Mouse (Mus musculus): ENCODE measurements at regions not wholly inside any gene's neighbourhood (a gene's known extent, or its start where the extent isn't known, plus 50 kb on each side); places are given as distances from the start of the nearest gene placed in this dataset.

- TF ChIP-seq POLR2A (IDR thresholded peaks at IDR 0.05; ENCODE audit: borderline replicate concordance, low read depth, low read length) (no peak), CTCF (IDR thresholded peaks at IDR 0.05; ENCODE audit: low read depth, low read length) (no peak)
Observed at GRCm38 (mm10) chr13:73099407-73099806, 160.9 kb upstream of the Irx4 start.
